Mouse (Mus musculus): ENCODE data around the gene Mcrip2. TPM values are rescaled to one million over a fixed set of nuclear protein-coding genes. Genes with fewer than 3 reads are reported as not detected.
A peak's percentile ranks its signal among the peaks of the same experiment; 100 is the strongest.

The Mcrip2 gene
- polyA plus RNA-seq, 1 experiment from 2014 or later = 127 TPM

DNA sequence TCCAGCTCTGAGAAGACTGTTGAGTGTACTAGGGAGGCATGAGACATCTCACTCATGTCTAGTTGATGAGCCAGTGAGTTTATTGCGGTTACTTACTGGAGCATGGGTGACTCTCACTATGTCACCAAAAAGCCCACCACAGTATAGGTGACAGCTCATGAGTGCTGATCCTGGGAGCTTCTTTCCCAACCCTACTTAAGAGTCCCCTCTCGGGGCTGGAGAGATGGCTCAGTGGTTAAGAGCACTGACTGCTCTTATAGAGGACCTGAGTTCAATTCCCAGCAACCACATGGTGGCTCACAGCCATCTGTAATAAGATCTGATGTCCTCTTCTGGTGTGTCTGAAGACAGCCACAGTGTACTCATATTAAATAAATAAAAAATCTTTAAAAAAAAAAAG is 1.4 kb upstream of the Mcrip2 start:
- 84% methylated on average over 2 of the region's 2 CpGs for WGBS (ENCODE audit: insufficient replicate concordance)
- DNase-seq (no peak), ATAC-seq (no peak)
- Histone ChIP-seq H3K4me3 (ENCODE audit: low read depth, low read length) (no peak overlapping the region), H3K9ac (replicated peaks) (no peak overlapping the region), H3K27ac (ENCODE audit: low read depth) (no peak overlapping the region), H3K4me2 (ENCODE audit: low read depth, low read length) (no peak overlapping the region), H3K9me3 (ENCODE audit: low read length) (no peaks in the 10 kb centered on the region), H3K27me3 (ENCODE audit: insufficient read depth, low read length) (no peaks in the 10 kb centered on the region), H3K36me3 (replicated peaks; ENCODE audit: insufficient read depth, low read length) (no peaks in the 10 kb centered on the region), H3K4me1 (ENCODE audit: insufficient read depth) (peaks cover 31% of the 10 kb centered on the region)
- TF ChIP-seq CTCF (IDR thresholded peaks at IDR 0.05; ENCODE audit: low read depth) = no peak
- TF ChIP-seq EP300 (IDR thresholded peaks at IDR 0.05; ENCODE audit: low read depth) = no peak

- ATAC-seq = no peak
- H3K36me3 ChIP-seq (replicated peaks; ENCODE audit: insufficient read depth, low read length) = no peaks in the 10 kb centered on the region
- no peak overlapping the region for H3K4me2 ChIP-seq (ENCODE audit: low read depth, low read length)
- no peaks in the 10 kb centered on the region for H3K27me3 ChIP-seq (ENCODE audit: insufficient read depth, low read length)
- no peak overlapping the region for H3K4me3 ChIP-seq (ENCODE audit: low read depth, low read length)
- H3K27ac ChIP-seq (ENCODE audit: low read depth) = no peak overlapping the region
- no peak overlapping the region for H3K9ac ChIP-seq (replicated peaks)
- TF ChIP-seq CTCF (IDR thresholded peaks at IDR 0.05; ENCODE audit: low read depth) (no peak), EP300 (IDR thresholded peaks at IDR 0.05; ENCODE audit: low read depth) (no peak)
- no peak for DNase-seq
- H3K9me3 ChIP-seq (ENCODE audit: low read length) = no peaks in the 10 kb centered on the region
- 84% methylated on average over 8 of the region's 8 CpGs for WGBS (ENCODE audit: insufficient replicate concordance)
- H3K4me1 ChIP-seq (ENCODE audit: insufficient read depth) = peaks cover 30% of the 10 kb centered on the region
Measured at GRCm38 (mm10) chr17:25869498-25869897, 934 bp upstream of the Mcrip2 start.

DNA sequence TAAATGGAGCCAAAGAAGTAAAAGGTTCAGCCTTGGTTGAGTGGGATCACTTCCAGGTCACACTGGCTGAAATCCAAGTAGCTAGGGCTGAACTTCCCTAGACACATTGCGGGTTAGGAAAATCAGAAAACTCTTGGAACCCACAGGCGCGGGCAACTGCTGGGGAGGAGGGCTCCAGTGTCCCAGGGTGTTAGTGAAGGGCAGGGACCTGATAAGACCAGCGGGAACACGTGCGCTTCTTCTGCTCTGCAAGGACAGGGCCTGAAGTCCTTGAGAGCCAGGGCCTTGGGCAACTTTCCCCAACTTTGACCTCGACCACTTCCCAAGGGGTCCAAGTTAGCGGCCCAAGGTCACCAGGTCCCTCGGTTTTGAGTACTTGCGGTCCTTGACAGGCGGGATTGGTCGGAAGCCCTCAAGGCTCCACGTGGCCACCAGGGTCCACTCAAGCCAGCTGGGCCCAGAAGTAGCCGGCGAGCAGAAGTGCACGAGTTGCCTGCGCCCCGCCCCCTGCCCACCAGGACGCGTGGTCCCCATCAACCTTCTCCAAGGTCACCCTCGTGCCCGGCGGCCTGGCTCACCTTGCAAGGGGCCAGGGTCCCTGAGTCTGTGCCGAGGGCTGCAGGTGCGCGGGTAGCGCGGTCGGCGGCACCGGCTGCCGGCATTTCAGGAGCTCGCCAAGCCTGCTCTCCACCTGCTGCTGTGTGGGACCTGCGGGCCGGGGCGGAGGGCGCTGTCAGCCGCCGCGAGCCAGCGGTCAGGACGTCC is 546 bp downstream of the Mcrip2 start:
- ATAC-seq (peak; percentile 64), DNase-seq (peak; percentile 61)
- peak overlapping the region; percentile 76 for H3K4me3 ChIP-seq (ENCODE audit: low read depth, low read length)
- peak overlapping the region; percentile 83 for H3K9ac ChIP-seq (replicated peaks)
- no peaks in the 10 kb centered on the region for H3K9me3 ChIP-seq (ENCODE audit: low read length)
- H3K4me1 ChIP-seq (ENCODE audit: insufficient read depth) = peaks cover 23% of the 10 kb centered on the region
- under 1% methylated on average over 41 of the region's 42 CpGs for WGBS (ENCODE audit: insufficient replicate concordance)
- H3K27me3 ChIP-seq (ENCODE audit: insufficient read depth, low read length) = no peaks in the 10 kb centered on the region
- H3K4me2 ChIP-seq (ENCODE audit: low read depth, low read length) = peak overlapping the region; percentile 96
- peaks cover 4% of the 10 kb centered on the region; the same call in 1 of the 2 replicates for H3K36me3 ChIP-seq (replicated peaks; ENCODE audit: insufficient read depth, low read length)
- peak overlapping the region; percentile 90 for H3K27ac ChIP-seq (ENCODE audit: low read depth)
- TF ChIP-seq EP300 (IDR thresholded peaks at IDR 0.05; ENCODE audit: low read depth) = no peak
- no peak for TF ChIP-seq CTCF (IDR thresholded peaks at IDR 0.05; ENCODE audit: low read depth)

GRCm38 (mm10) chr17:25867509-25867835 is 1.1 kb downstream of the Mcrip2 start:
- Histone ChIP-seq H3K4me2 (ENCODE audit: low read depth, low read length) (peak overlapping the region; percentile 96), H3K27me3 (ENCODE audit: insufficient read depth, low read length) (no peaks in the 10 kb centered on the region), H3K4me1 (ENCODE audit: insufficient read depth) (peaks cover 23% of the 10 kb centered on the region), H3K9me3 (ENCODE audit: low read length) (no peaks in the 10 kb centered on the region), H3K36me3 (replicated peaks; ENCODE audit: insufficient read depth, low read length) (peaks cover 4% of the 10 kb centered on the region; the same call in 1 of the 2 replicates), H3K27ac (ENCODE audit: low read depth) (peak overlapping the region; percentile 90), H3K9ac (replicated peaks) (peak overlapping the region; percentile 83), H3K4me3 (ENCODE audit: low read depth, low read length) (peak overlapping the region; percentile 76)
- WGBS (ENCODE audit: insufficient replicate concordance) = 6% methylated on average over 7 of the region's 7 CpGs
- DNase-seq = no peak
- TF ChIP-seq CTCF (IDR thresholded peaks at IDR 0.05; ENCODE audit: low read depth) = no peak
- no peak for TF ChIP-seq EP300 (IDR thresholded peaks at IDR 0.05; ENCODE audit: low read depth)
- peak; percentile 17 for ATAC-seq

DNA sequence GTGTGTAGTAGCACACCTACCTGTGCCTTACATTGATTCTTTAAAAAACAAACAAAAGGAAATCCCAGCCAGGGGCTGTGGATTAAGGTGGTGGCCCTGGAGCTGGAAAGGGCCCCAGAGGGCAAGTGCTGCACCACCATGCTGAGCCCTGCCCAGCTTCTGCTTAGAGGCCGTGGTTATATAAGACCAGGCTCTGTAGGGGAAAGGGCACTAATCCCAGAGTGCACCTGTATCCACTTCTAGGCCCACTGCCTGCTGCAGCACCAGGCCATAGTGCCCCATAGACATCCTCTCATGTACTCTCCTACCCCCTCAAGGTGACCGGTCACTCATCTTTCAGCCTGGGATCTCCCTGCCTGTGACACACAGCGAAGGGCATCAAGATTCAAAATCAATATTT is 2.4 kb downstream of the Mcrip2 start:
- DNase-seq = no peak
- no peak for ATAC-seq
- Histone ChIP-seq H3K4me3 (ENCODE audit: low read depth, low read length) (no peak overlapping the region), H3K4me1 (ENCODE audit: insufficient read depth) (peaks cover 29% of the 10 kb centered on the region), H3K9me3 (ENCODE audit: low read length) (no peaks in the 10 kb centered on the region), H3K4me2 (ENCODE audit: low read depth, low read length) (peak overlapping the region; percentile 96), H3K27me3 (ENCODE audit: insufficient read depth, low read length) (no peaks in the 10 kb centered on the region), H3K27ac (ENCODE audit: low read depth) (peak overlapping the region; percentile 26; the same call in 1 of the 2 replicates), H3K36me3 (replicated peaks; ENCODE audit: insufficient read depth, low read length) (peaks cover 4% of the 10 kb centered on the region; the same call in 1 of the 2 replicates), H3K9ac (replicated peaks) (no peak overlapping the region)
- WGBS (ENCODE audit: insufficient replicate concordance) = 83% methylated on average over 3 of the region's 3 CpGs
- TF ChIP-seq CTCF (IDR thresholded peaks at IDR 0.05; ENCODE audit: low read depth) (no peak), EP300 (IDR thresholded peaks at IDR 0.05; ENCODE audit: low read depth) (no peak)

DNA sequence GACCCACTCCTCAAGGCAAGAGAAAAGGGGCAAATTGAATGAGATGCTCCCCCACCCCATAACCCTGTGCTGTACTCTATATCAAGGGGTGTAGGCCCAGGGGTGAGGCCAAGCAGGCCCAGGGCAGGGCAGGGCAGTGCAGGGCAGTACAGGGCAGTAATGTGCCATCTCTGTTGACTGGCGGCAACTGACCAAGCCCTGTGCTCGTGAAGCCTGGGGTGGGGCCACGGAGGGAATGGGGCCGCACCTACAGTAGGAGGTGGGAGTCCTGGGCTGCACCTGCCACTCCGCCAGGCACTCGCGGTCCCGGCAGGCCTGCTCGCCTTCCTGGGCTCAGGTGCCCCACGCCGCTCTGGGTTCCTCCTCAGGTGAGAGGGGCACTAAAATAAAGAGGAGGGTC is 3.3 kb downstream of the Mcrip2 start:
- H3K27ac ChIP-seq (ENCODE audit: low read depth) = no peak overlapping the region
- no peak for ATAC-seq
- no peaks in the 10 kb centered on the region for H3K9me3 ChIP-seq (ENCODE audit: low read length)
- TF ChIP-seq CTCF (IDR thresholded peaks at IDR 0.05; ENCODE audit: low read depth) (no peak), EP300 (IDR thresholded peaks at IDR 0.05; ENCODE audit: low read depth) (no peak)
- peaks cover 4% of the 10 kb centered on the region; the same call in 1 of the 2 replicates for H3K36me3 ChIP-seq (replicated peaks; ENCODE audit: insufficient read depth, low read length)
- DNase-seq = no peak
- WGBS (ENCODE audit: insufficient replicate concordance) = 88% methylated on average over 11 of the region's 11 CpGs
- peaks cover 35% of the 10 kb centered on the region for H3K4me1 ChIP-seq (ENCODE audit: insufficient read depth)
- H3K9ac ChIP-seq (replicated peaks) = no peak overlapping the region
- no peak overlapping the region for H3K4me2 ChIP-seq (ENCODE audit: low read depth, low read length)
- H3K27me3 ChIP-seq (ENCODE audit: insufficient read depth, low read length) = no peaks in the 10 kb centered on the region
- no peak overlapping the region for H3K4me3 ChIP-seq (ENCODE audit: low read depth, low read length)
